Mouse (Mus musculus): ENCODE data around the gene Gata5. TPM values are rescaled to one million over a fixed set of nuclear protein-coding genes. Genes with fewer than 3 reads are reported as not detected.

The Gata5 gene
- polyA plus RNA-seq, 1 experiment, result not detected

- peak overlapping the region; percentile 57 for H3K27ac ChIP-seq (ENCODE audit: control insufficient read depth, insufficient read depth, low read depth, low read length, poor library complexity)
- no peak overlapping the region for H3K4me3 ChIP-seq (replicated peaks; ENCODE audit: control insufficient read depth, low read depth, low read length)
- WGBS, result under 1% methylated on average over 8 of the region's 8 CpGs
- peaks cover 15% of the 10 kb centered on the region; the same call in 1 of the 2 replicates for H3K4me1 ChIP-seq (ENCODE audit: control insufficient read depth, insufficient read depth, low read length)
- TF ChIP-seq POLR2A (IDR thresholded peaks at IDR 0.05; ENCODE audit: borderline replicate concordance, control insufficient read depth, low read depth, low read length) (no peak), CTCF (IDR thresholded peaks at IDR 0.05; ENCODE audit: control insufficient read depth, insufficient read depth, low read length) (peak; percentile 77)
Measured at GRCm38 (mm10) chr2:180275836-180276235, 58.7 kb downstream of the Gata5 start.

Other genes starting within 250 kb of the Gata5 start
- gene Hrh3, start 230.2 kb downstream of the Gata5 start, polyA plus RNA-seq (2011; ENCODE audit: insufficient read depth, insufficient read length, low replicate concordance, missing spikeins), result not detected in 2 replicates
- 10.2 and 14.2 TPM in 2 replicates for gene Osbpl2, start 215.4 kb downstream of the Gata5 start, polyA plus RNA-seq (2011; ENCODE audit: insufficient read depth, insufficient read length, low replicate concordance, missing spikeins)
- 45.5 and 50.2 TPM in 2 replicates for gene Adrm1, start 163.2 kb downstream of the Gata5 start, polyA plus RNA-seq (2011; ENCODE audit: insufficient read depth, insufficient read length, low replicate concordance, missing spikeins)
- 1.5 and 6.6 TPM in 2 replicates for gene Lama5, start 108.8 kb downstream of the Gata5 start, polyA plus RNA-seq (2011; ENCODE audit: insufficient read depth, insufficient read length, low replicate concordance, missing spikeins)
- 1,144 and 1,728 TPM in 2 replicates for gene Rps21, start 77.3 kb downstream of the Gata5 start, polyA plus RNA-seq (2011; ENCODE audit: insufficient read depth, insufficient read length, low replicate concordance, missing spikeins)
- gene Cables2, start 61.2 kb downstream of the Gata5 start, polyA plus RNA-seq (2011; ENCODE audit: insufficient read depth, insufficient read length, low replicate concordance, missing spikeins), result 12.2 and 16.3 TPM in 2 replicates
- not detected in 2 replicates for gene Rbbp8nl, start 44.8 kb downstream of the Gata5 start, polyA plus RNA-seq (2011; ENCODE audit: insufficient read depth, insufficient read length, low replicate concordance, missing spikeins)
- gene Slco4a1, start 121.5 kb upstream of the Gata5 start, polyA plus RNA-seq (2011; ENCODE audit: insufficient read depth, insufficient read length, low replicate concordance, missing spikeins), result 5.5 and 15.6 TPM in 2 replicates
- not detected in 2 replicates for gene Ntsr1, start 165.3 kb upstream of the Gata5 start, polyA plus RNA-seq (2011; ENCODE audit: insufficient read depth, insufficient read length, low replicate concordance, missing spikeins)
- gene Mrgbp, start 246.6 kb upstream of the Gata5 start, polyA plus RNA-seq (2011; ENCODE audit: insufficient read depth, insufficient read length, low replicate concordance, missing spikeins), result 15.1 and 23.8 TPM in 2 replicates